Mouse (Mus musculus) Muller cell, postnatal 12 days (primary cell): ENCODE measurements at regions not wholly inside any gene's neighbourhood (a gene's known extent, or its start where the extent isn't known, plus 50 kb on each side); places are given as distances from the start of the nearest gene placed in this dataset.

Source experiments
- DNase-seq: peaks from one replicate; pipeline ENCODE4 v3.0.0-alpha.2; 2015; ENCODE audit errors: inconsistent ontology term

- no peak for DNase-seq
Measured at GRCm38 (mm10) chr10:117579210-117579609, 50.1 kb upstream of the Cpm start.

GRCm38 (mm10) chr10:117578696-117579146, 50.6 kb upstream of the Cpm start:
- DNase-seq, result no peak

GRCm38 (mm10) chr10:117577970-117578695, 51.2 kb upstream of the Cpm start:
- no peak for DNase-seq

- DNase-seq, result no peak
Measured at GRCm38 (mm10) chr10:117576881-117577730, 52.2 kb upstream of the Cpm start.

- DNase-seq, result no peak
Measured at GRCm38 (mm10) chr10:117576154-117576859, 53.0 kb upstream of the Cpm start.

- no peak for DNase-seq
Measured at GRCm38 (mm10) chr10:117575404-117576153, 53.7 kb upstream of the Cpm start.

GRCm38 (mm10) chr10:117574915-117575314, 54.4 kb upstream of the Cpm start:
- no peak for DNase-seq

- DNase-seq, result no peak
Measured at GRCm38 (mm10) chr10:117574056-117574727, 55.1 kb upstream of the Cpm start.

- no peak for DNase-seq
Measured at GRCm38 (mm10) chr10:117573596-117573850, 55.8 kb upstream of the Cpm start.

- DNase-seq, result no peak
Measured at GRCm38 (mm10) chr10:117572746-117573595, 56.3 kb upstream of the Cpm start.

GRCm38 (mm10) chr10:117571891-117572573, 57.3 kb upstream of the Cpm start:
- peak; percentile 27 for DNase-seq

GRCm38 (mm10) chr10:117570971-117571861, 58.1 kb upstream of the Cpm start:
- peak; percentile 29 for DNase-seq

GRCm38 (mm10) chr10:117570091-117570970, 59.0 kb upstream of the Cpm start:
- DNase-seq, result no peak

- no peak for DNase-seq
Measured at GRCm38 (mm10) chr10:117569301-117570079, 59.8 kb upstream of the Cpm start.

- no peak for DNase-seq
Measured at GRCm38 (mm10) chr10:117568472-117569300, 60.6 kb upstream of the Cpm start.

GRCm38 (mm10) chr10:117568138-117568387, 61.2 kb upstream of the Cpm start:
- DNase-seq, result no peak
